Mouse (Mus musculus): ENCODE measurements at regions not wholly inside any gene's neighbourhood (a gene's known extent, or its start where the extent isn't known, plus 50 kb on each side); places are given as distances from the start of the nearest gene placed in this dataset.

GRCm38 (mm10) chr7:116915797-116916196, 411.6 kb downstream of the Nucb2 start:
- no peak for TF ChIP-seq CTCF (conservative IDR thresholded peaks at IDR 0.05; ENCODE audit: low read length)
- TF ChIP-seq POU5F1 (IDR thresholded peaks at IDR 0.05; ENCODE audit: borderline replicate concordance, low read length) = no peak
- TF ChIP-seq NANOG (IDR thresholded peaks at IDR 0.05; ENCODE audit: borderline replicate concordance, low read length) = no peak

Measured in E14TG2a.4 (cell line).